Mouse (Mus musculus) mouse embryonic stem cell (cell line): Measurements from ENCODE around the gene Rnf38.

Experiments used
- in situ Hi-C, 2 experiments: fragments of 300-500 bp; cut with MboI; formaldehyde crosslinking; loops; 1 replicate in 1 of 2; 3 replicates in 1 of 2; pipeline ENCODE4 v1.14.3; 2019 to 2020; ENCODE audit warnings: low sequenced_read_pairs in 2 of 2, low pct_unique_long_range_greater_than_20kb in 1 of 2, mixed read lengths in 1 of 2; ENCODE audit not compliant: unreplicated experiment in 1 of 2

The Rnf38 gene

DNA sequence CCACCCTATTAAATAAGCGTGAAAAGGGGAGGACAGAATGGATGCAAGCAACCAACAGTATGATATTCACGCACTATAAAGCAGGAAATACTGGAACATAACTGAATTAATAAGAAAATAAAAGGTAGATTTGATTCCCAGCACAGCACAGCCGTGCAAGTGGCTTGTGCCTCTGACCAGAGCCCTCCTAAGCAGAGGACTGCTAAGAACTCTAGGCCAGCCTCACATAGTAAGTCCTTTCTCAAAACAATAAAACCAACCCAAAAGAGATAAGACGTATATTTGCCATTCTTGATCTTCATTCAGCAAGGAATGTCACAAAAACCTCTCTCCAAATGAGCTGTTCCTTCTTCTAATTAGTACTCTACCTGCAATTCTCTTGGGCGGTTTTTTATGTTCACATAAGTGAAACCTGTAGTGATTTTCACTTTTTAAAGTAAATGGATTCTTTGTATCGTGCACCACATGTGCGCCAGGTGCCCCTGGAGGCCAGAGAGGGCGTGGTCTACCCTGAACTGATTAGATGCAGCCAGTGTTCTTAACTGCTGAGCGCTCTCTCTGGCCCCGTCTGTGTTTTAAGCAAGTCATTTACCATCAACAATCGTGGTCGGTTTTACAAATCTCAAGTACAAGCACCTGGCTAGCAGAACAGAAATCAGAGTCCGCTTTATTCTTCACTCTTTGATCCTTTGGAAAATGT is 72.4 kb downstream of the Rnf38 start:
- in situ Hi-C loops, result no loop called here

DNA sequence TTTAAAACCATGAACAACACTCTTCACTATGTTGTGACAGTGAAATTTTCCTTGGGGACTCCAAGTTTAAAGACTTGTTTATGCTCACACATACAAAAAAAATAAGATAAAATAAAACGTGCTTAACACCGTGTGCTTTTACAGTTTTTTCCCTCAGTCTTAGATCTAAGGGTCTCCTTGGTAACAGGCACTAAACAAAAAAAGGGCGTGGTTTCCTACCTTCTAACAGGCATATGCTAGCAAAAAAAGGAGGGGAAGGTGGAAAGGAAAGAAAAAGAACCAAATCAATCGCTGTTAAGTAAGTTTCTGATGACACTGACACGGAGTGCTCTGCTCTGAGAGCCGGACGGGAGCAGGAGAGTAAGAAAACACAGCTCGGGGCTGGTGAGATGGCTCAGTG is 73.8 kb downstream of the Rnf38 start:
- in situ Hi-C loops, result no loop called here

DNA sequence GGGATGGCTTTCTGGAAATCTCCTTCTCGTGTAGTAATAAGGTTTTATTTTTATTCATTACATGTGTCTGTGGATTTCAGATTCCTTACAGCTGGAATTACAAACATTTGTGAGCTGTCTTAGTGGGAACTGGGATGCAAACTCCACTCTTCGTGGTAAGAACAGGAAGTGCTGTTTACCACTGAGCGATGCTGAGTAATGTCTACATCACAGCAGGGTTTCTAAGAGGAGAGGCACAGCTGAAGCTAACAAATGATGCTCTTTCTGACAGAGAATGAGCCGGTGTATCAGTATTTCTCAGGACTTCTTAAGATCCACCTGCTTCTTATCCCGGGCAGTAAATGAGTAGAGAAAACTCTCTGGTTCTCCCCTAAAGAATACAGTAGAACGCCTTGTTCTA is 77.1 kb downstream of the Rnf38 start:
- in situ Hi-C loops, result no loop called here

DNA sequence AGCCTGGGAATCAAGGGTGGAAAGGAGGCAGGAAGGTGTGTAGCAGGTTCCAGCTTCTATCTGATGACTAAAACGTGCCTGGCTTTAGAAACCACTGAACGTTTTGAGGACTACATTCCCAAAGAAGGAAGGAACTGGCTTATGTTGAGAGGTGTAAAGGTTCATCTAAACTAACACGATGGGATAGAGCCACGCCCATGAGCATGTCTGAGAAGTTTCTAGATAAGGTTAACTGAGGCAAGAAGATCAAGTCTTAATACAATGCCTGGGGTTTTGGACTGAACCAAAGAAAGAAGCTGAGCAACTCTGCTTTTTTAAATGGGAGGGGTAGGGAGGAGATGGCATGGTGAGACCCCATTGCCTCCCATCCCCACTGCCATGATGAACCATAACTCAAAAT is 78.7 kb downstream of the Rnf38 start:
- in situ Hi-C loops, result no loop called here

DNA sequence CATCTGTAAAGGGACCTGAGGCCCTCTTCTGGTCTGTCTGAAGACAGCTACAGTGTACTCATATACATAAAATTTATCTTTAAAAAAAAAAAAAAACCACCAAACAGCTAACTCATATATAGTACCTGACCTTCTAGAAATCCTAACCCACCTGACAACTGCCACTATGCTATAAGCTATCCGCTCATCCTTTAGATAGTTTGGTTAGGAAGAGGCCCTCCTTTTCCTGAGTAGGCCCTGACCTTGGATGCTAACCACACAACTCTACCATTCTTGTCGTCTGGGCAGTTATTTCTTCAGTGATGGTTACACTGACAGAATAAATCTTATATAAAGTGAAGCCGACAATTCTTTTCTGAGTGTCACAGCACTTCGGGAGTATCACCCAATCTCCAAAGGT is 80.7 kb downstream of the Rnf38 start:
- in situ Hi-C loops, result no loop called here

- in situ Hi-C loops, result no loop called here
These were observed 106.8 kb downstream of the Rnf38 start for GRCm38 (mm10) chr4:44126805-44127204.

DNA sequence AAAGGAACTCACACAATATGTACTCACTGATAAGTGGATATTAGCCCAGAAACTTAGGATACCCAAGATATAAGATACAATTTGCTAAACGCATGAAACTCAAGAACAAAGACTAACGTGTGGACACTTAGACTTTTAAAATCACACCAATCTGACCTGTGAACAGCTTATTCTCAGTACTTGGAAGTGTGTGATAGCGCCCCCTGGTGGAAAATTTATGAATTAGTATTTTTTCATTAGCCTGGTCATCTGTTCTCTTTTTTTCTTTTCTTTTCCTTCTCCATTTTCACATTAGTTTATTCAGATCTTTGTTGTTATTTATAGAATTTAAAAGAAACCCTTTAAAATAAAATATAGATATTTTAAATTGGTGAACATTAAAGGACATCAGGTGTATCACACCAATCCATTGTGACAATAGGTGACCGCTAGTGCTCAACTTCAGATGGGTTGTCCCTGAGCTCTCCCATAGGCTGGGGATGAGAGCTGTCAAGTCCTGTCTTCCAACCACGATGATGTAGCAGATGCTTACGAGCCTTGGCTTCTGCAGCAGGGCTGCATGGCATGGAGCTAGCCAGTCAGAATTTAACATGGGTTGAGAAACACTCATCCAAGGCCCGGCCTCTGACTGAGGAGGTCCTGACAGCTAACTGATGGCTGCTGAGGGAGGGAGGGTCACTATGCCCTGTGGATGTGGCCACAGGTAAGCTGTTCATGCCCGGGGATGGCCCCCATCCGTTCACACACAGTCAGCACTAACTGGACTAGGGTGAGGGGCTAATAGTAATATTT is 114.0 kb downstream of the Rnf38 start:
- in situ Hi-C loops, result no loop called here

DNA sequence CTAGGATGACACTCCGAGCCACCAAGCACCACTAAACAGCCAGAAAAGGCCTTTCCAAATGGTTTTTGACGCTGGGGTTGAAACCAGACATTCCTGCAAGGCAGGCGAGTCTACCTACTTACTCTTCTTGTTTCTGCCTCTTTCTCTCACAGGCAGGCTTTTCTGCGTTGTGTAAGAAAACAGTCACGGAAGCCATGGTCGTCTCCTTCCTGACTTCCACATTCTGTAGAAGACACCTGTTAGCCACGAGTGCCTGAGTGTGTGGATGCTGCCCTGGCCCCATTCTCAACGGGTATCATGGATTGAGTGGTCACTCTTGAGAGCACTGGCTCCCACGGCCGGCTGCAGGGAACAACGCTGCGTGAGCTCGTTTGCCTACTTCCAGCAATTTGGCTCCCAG is 118.5 kb downstream of the Rnf38 start:
- in situ Hi-C loops, result no loop called here

DNA sequence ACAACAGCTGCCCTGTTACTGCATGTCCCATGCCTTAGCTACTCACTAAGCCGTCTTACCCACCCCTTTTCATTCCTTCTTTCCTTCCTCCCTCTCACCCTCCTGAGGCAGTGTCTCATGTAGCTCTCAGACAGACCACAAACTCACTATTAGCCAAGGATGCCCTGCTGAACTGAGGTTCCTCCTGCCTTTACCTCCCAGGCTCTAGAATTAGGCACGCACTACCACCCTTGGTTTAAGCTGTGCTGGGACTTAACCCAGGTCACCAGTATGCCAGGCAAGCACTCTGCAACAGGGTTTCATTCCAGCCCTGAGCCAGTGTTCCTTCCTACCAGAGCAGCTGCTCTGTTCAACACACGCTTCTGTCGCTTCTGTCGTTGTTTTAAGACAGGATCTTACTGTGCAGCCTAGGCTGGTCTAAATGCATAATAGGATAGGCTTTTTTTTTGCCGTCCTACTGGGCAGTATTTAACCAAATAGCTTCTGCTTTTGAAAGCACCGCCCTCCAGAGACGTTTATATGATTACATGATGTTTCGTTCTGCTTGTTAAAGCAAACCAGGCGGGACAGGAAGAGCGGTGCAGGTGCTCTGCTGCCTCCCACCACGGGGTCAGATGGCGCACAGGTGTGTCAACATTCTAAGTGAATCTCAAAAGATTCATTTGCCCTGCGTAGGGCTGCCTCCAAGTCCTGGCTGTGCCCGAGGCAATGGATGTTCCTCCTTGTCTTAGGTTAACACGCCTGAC is 120.0 kb downstream of the Rnf38 start:
- in situ Hi-C loops, result no loop called here

GRCm38 (mm10) chr4:44112741-44113140 is 120.8 kb downstream of the Rnf38 start:
- in situ Hi-C loops, result no loop called here

- in situ Hi-C loops, result no loop called here
These were observed 122.8 kb downstream of the Rnf38 start for GRCm38 (mm10) chr4:44110771-44111170.

GRCm38 (mm10) chr4:44108297-44108696 is 125.3 kb downstream of the Rnf38 start:
- in situ Hi-C loops, result no loop called here

DNA sequence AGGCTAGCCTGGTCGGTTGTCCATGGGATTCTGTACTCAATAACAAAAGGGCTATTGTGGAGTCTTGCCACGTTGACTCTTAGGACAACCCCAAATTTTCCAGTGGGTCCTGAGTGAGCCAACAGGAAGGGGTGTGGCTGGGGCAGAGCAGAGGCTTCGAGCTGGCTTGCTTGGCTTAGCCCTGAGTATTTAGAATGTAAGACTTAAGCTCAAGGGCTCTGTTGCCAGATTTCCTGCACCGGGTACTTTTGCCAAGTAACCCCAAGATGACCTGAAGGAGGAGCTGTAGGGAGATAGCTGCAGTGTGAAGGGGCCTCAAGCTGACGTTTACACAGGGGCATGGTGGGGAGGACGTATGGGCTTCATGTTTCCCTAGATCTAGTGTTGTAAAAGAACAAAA is 126.2 kb downstream of the Rnf38 start:
- in situ Hi-C loops, result no loop called here

DNA sequence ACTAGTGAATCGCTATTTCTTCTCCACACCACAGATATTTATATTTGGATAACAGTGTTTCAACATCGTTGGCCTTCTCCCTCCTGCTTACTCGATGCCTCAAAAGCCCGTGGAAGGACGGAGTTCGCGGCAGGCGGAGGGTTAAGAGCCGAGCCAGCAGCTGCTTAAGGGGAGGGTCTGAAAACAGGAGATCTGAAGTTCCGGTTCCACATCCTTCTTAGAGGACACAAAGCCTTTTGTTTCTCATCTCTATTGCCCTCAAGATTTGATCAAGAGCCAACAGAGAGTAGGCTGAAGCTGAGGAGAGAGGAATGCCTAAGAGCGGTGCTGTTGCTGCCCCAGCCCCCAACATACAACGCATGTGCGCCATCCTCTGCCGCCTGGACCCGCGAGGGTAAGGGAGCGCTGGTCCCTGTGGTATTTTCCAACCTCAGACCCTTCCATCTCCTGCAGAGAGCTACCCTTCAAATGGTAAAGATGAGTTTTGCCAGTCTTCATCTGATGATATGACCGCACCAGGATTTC is 127.2 kb downstream of the Rnf38 start:
- in situ Hi-C loops, result no loop called here

GRCm38 (mm10) chr4:44104195-44104917 is 129.2 kb downstream of the Rnf38 start:
- in situ Hi-C loops, result no loop called here

- in situ Hi-C loops, result no loop called here
These were observed 130.0 kb downstream of the Rnf38 start for GRCm38 (mm10) chr4:44103620-44104019.

- in situ Hi-C loops, result no loop called here
These were observed 135.8 kb downstream of the Rnf38 start for GRCm38 (mm10) chr4:44097576-44098335.

DNA sequence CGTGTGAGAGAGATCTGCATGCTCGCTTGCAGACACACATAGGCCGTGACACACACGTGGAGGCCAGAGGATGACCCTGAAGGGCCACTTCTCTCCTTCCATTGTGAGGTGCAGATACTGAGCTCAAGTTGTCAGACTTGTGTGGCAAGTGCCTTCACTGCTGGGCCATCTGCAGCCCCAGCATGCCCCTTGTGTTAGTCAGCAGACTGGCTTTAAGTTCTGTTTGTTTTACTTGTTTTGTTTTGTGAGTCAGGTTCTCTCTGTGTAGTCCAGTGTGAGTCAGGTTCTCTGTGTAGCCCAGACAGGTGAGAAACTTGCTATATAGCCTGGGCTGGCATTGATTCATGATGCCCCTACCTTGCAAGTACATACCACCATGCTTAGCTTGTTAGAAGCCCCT is 139.1 kb downstream of the Rnf38 start:
- in situ Hi-C loops, result no loop called here
